Mouse (Mus musculus): ENCODE measurements around the gene Omp. TPM values are rescaled to one million over a fixed set of nuclear protein-coding genes. Genes with fewer than 3 reads are reported as not detected.

Gene Omp
- total and polyA plus RNA-seq, 3 experiments = 0.08 TPM; not detected in 2

- no peaks in the 10 kb centered on the region for H3K79me2 ChIP-seq (replicated peaks; ENCODE audit: control insufficient read depth, extremely low read depth, insufficient read depth, poor library complexity, severe bottlenecking)
- no peak overlapping the region for H3K9ac ChIP-seq (ENCODE audit: insufficient read depth, low read depth)
- peaks cover 2 to 12% of the 10 kb centered on the region in 2 experiments; a peak in 2 of 4 replicates for H3K4me1 ChIP-seq (ENCODE audit: control insufficient read depth in 1 of 2, insufficient read depth in 2 of 2)
- no peak overlapping the region for H3K4me3 ChIP-seq (replicated peaks in 1 of 3; ENCODE audit: low read depth in 2 of 3, low read length in 2 of 3, poor library complexity in 1 of 3)
- no peak for DNase-seq (ENCODE audit: extremely low read depth)
- no peaks in the 10 kb centered on the region for H3K36me3 ChIP-seq (replicated peaks in 1 of 2; ENCODE audit: control insufficient read depth in 1 of 2, insufficient read depth in 1 of 2, low read length in 1 of 2)
- TF ChIP-seq UBTF (IDR thresholded peaks at IDR 0.05; ENCODE audit: low read depth, low read length) = no peak
- H3K9me3 ChIP-seq (replicated peaks; ENCODE audit: low read length) = no peaks in the 10 kb centered on the region
- H3K27me3 ChIP-seq (replicated peaks) = peaks cover 8% of the 10 kb centered on the region
- dilution Hi-C loops (cut with MboI; ENCODE audit: extremely low pct_ligation_motif_present, extremely low pct_unique_long_range_greater_than_20kb, low sequenced_read_pairs) (no loop called here), in situ Hi-C loops (cut with MboI; ENCODE audit: low pct_ligation_motif_present, low pct_unique_long_range_greater_than_20kb, low sequenced_read_pairs) (loop anchor here (5.0 to 10.0 kb wide), 4 partner anchors 45 to 362 kb away; no protein-coding TSS in a partner anchor)
- no peak overlapping the region for H3K4me2 ChIP-seq (ENCODE audit: insufficient read depth, low read depth, poor library complexity, severe bottlenecking)
- H3K27ac ChIP-seq (ENCODE audit: insufficient read depth, low read depth) = no peak overlapping the region
Observed at GRCm38 (mm10) chr7:98117012-98117660, 28.2 kb downstream of the Omp start.

- Histone ChIP-seq H3K4me3 (replicated peaks in 1 of 3; ENCODE audit: low read depth in 2 of 3, low read length in 2 of 3, poor library complexity in 1 of 3) (no peak overlapping the region), H3K4me1 (ENCODE audit: control insufficient read depth in 1 of 2, insufficient read depth in 2 of 2) (peaks cover 0 to 4% of the 10 kb centered on the region in 2 experiments; a peak in 1 of 4 replicates), H3K9me3 (replicated peaks; ENCODE audit: low read length) (no peaks in the 10 kb centered on the region), H3K79me2 (replicated peaks; ENCODE audit: control insufficient read depth, extremely low read depth, insufficient read depth, poor library complexity, severe bottlenecking) (no peaks in the 10 kb centered on the region), H3K4me2 (ENCODE audit: insufficient read depth, low read depth, poor library complexity, severe bottlenecking) (no peak overlapping the region), H3K27me3 (replicated peaks) (peaks cover 4% of the 10 kb centered on the region), H3K9ac (ENCODE audit: insufficient read depth, low read depth) (no peak overlapping the region), H3K36me3 (replicated peaks in 1 of 2; ENCODE audit: control insufficient read depth in 1 of 2, insufficient read depth in 1 of 2, low read length in 1 of 2) (no peaks in the 10 kb centered on the region), H3K27ac (ENCODE audit: insufficient read depth, low read depth) (no peak overlapping the region)
- dilution Hi-C loops (cut with MboI; ENCODE audit: extremely low pct_ligation_motif_present, extremely low pct_unique_long_range_greater_than_20kb, low sequenced_read_pairs) (no loop called here), in situ Hi-C loops (cut with MboI; ENCODE audit: low pct_ligation_motif_present, low pct_unique_long_range_greater_than_20kb, low sequenced_read_pairs) (loop anchor here (5.0 to 10.0 kb wide), 4 partner anchors 42 to 360 kb away; no protein-coding TSS in a partner anchor)
- DNase-seq (ENCODE audit: extremely low read depth) = no peak
- no peak for TF ChIP-seq SIN3A (IDR thresholded peaks at IDR 0.05; ENCODE audit: low read length)
- no peak for TF ChIP-seq POLR2A (IDR thresholded peaks at IDR 0.05; ENCODE audit: low read depth, low read length)
- no peak for TF ChIP-seq BHLHE40 (IDR thresholded peaks at IDR 0.05; ENCODE audit: low read depth, low read length)
- TF ChIP-seq USF1 (IDR thresholded peaks at IDR 0.05; ENCODE audit: low read depth, low read length) = no peak
- no peak for TF ChIP-seq E2F4 (IDR thresholded peaks at IDR 0.05; ENCODE audit: insufficient replicate concordance, low read depth, low read length)
- TF ChIP-seq UBTF (IDR thresholded peaks at IDR 0.05; ENCODE audit: low read depth, low read length) = no peak
- TF ChIP-seq POLR2AphosphoS2 (IDR thresholded peaks at IDR 0.05; ENCODE audit: low read depth, low read length) = no peak
- TF ChIP-seq ETS1 (conservative IDR thresholded peaks at IDR 0.05; ENCODE audit: low read depth, low read length) = no peak
- no peak for TF ChIP-seq RAD21 (IDR thresholded peaks at IDR 0.05; ENCODE audit: low read depth, low read length)
- no peak for TF ChIP-seq RCOR1 (conservative IDR thresholded peaks at IDR 0.05; ENCODE audit: low read depth, low read length)
- TF ChIP-seq GABPA (IDR thresholded peaks at IDR 0.05; ENCODE audit: insufficient replicate concordance, low read depth, low read length) = no peak
- TF ChIP-seq MAFK (IDR thresholded peaks at IDR 0.05; ENCODE audit: insufficient replicate concordance, low read length) = no peak
Observed at GRCm38 (mm10) chr7:98114656-98115055, 30.6 kb downstream of the Omp start.

GRCm38 (mm10) chr7:98111233-98111632, 34.1 kb downstream of the Omp start:
- Histone ChIP-seq H3K4me1 (ENCODE audit: control insufficient read depth in 1 of 2, insufficient read depth in 2 of 2) (peaks cover 9 to 10% of the 10 kb centered on the region in 2 experiments; a peak in 3 of 4 replicates), H3K36me3 (replicated peaks in 1 of 2; ENCODE audit: control insufficient read depth in 1 of 2, insufficient read depth in 1 of 2, low read length in 1 of 2) (no peaks in the 10 kb centered on the region), H3K4me2 (ENCODE audit: insufficient read depth, low read depth, poor library complexity, severe bottlenecking) (no peak overlapping the region), H3K27me3 (replicated peaks) (peaks cover 4% of the 10 kb centered on the region), H3K79me2 (replicated peaks; ENCODE audit: control insufficient read depth, extremely low read depth, insufficient read depth, poor library complexity, severe bottlenecking) (no peaks in the 10 kb centered on the region), H3K9ac (ENCODE audit: insufficient read depth, low read depth) (no peak overlapping the region), H3K27ac (ENCODE audit: insufficient read depth, low read depth) (no peak overlapping the region), H3K9me3 (replicated peaks; ENCODE audit: low read length) (no peaks in the 10 kb centered on the region), H3K4me3 (replicated peaks in 1 of 3; ENCODE audit: low read depth in 2 of 3, low read length in 2 of 3, poor library complexity in 1 of 3) (no peak overlapping the region)
- no peak for DNase-seq (ENCODE audit: extremely low read depth)
- TF ChIP-seq USF2 (conservative IDR thresholded peaks at IDR 0.05; ENCODE audit: low read depth, low read length) (no peak), PAX5 (IDR thresholded peaks at IDR 0.05; ENCODE audit: low read length) (no peak), NRF1 (IDR thresholded peaks at IDR 0.05; ENCODE audit: low read depth, low read length) (no peak), RAD21 (IDR thresholded peaks at IDR 0.05; ENCODE audit: low read depth, low read length) (no peak), MYC (IDR thresholded peaks at IDR 0.05; ENCODE audit: low read depth, low read length) (no peak), UBTF (IDR thresholded peaks at IDR 0.05; ENCODE audit: low read depth, low read length) (no peak), JUND (conservative IDR thresholded peaks at IDR 0.05; ENCODE audit: low read depth, low read length) (no peak), MAX (IDR thresholded peaks at IDR 0.05; ENCODE audit: low read length) (no peak), ELF1 (IDR thresholded peaks at IDR 0.05; ENCODE audit: low read depth, low read length) (no peak), TCF12 (IDR thresholded peaks at IDR 0.05; ENCODE audit: low read depth, low read length) (no peak), MAZ (IDR thresholded peaks at IDR 0.05; ENCODE audit: low read depth, low read length) (no peak), TBP (conservative IDR thresholded peaks at IDR 0.05; ENCODE audit: low read depth, low read length) (no peak), SIN3A (IDR thresholded peaks at IDR 0.05; ENCODE audit: low read length) (no peak), KAT2A (IDR thresholded peaks at IDR 0.05; ENCODE audit: insufficient replicate concordance, low read length) (no peak), CHD1 (IDR thresholded peaks at IDR 0.05; ENCODE audit: low read depth, low read length) (no peak)
- in situ Hi-C loops (cut with MboI; ENCODE audit: low pct_ligation_motif_present, low pct_unique_long_range_greater_than_20kb, low sequenced_read_pairs) (loop anchor here (10.0 kb wide), 2 partner anchors 56 to 356 kb away; no protein-coding TSS in a partner anchor), dilution Hi-C loops (cut with MboI; ENCODE audit: extremely low pct_ligation_motif_present, extremely low pct_unique_long_range_greater_than_20kb, low sequenced_read_pairs) (no loop called here)
